Comparison of ENCODE assay signal across 8 mouse cellular contexts in the genomic region with DNA sequence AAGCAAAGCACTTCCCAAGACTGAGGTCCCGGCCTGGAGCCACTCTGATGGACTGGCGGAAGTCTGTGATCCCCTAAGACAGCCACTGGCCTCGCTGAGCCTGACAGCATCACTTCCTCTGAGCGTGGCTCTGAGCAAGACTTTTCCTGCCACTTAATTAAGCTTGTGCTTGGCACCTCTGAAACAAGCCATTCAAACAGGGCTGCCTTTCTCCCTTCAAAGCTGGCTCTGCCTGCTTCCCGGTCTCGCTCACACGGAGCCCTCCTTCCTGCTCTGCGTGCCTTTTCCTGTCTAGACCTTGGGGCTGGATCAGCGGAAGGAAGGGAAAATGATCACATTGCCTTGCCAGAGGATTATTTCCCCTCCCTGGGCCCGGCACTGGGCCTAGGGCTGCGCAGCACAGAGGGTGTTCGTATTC.
A peak's percentile ranks its signal among the peaks of the same experiment; 100 is the strongest.
DNase-seq lines count a peak whose midpoint lies in the region; ATAC-seq lines count a peak whose summit lies in the region.

No protein-coding gene starts in this region.

- peak; percentile 5 for DNase-seq in cerebellum, postnatal 10 days
- DNase-seq in cerebellum, postnatal 14 days, result no peak
- peak; percentile 5 for DNase-seq in adrenal gland, adult 8-10 months
- DNase-seq in limb, embryonic 10.5 days (ENCODE audit: low spot score), result peak; percentile 44
- DNase-seq in gastrocnemius, postnatal 10 days, result no peak
- DNase-seq in cerebellum, adult 18-20 months, result no peak

- 0 out of 4 replicates have a peak, but pooled peaks cover 0 to 4% of the 10 kb centered on the region in 2 experiments for H3K4me1 ChIP-seq in heart, embryonic 14.5 days (ENCODE audit: control insufficient read depth in 2 of 2, insufficient read depth in 2 of 2, low read length in 2 of 2)
- peaks cover 18% of the 10 kb centered on the region for H3K4me1 ChIP-seq in limb, embryonic 10.5 days

- H3K27ac ChIP-seq in heart, embryonic 14.5 days (replicated peaks in 1 of 2; ENCODE audit: control insufficient read depth in 1 of 2, insufficient read depth in 1 of 2, low read depth in 2 of 2, low read length in 2 of 2), result peak overlapping the region in 1 of 2 experiments; percentile 57; a peak in 3 of 4 replicates
- H3K27ac ChIP-seq in limb, embryonic 10.5 days, result peak overlapping the region; percentile 82

- H3K9me3 ChIP-seq in heart, embryonic 14.5 days (ENCODE audit: control insufficient read depth, low read length), result no peaks in the 10 kb centered on the region
- H3K9me3 ChIP-seq in limb, embryonic 10.5 days (replicated peaks), result no peaks in the 10 kb centered on the region

- H3K9ac ChIP-seq in heart, embryonic 14.5 days (ENCODE audit: low read length), result no peak overlapping the region

- no peak overlapping the region for H3K4me2 ChIP-seq in heart, embryonic 14.5 days (ENCODE audit: low read length)

- H3K27me3 ChIP-seq in heart, embryonic 14.5 days (ENCODE audit: control insufficient read depth, insufficient read depth, low read length), result no peaks in the 10 kb centered on the region
- H3K27me3 ChIP-seq in limb, embryonic 10.5 days (ENCODE audit: low read depth, poor library complexity, severe bottlenecking), result no peaks in the 10 kb centered on the region

- H3K36me3 ChIP-seq in heart, embryonic 14.5 days (ENCODE audit: control insufficient read depth, insufficient read depth, low read length), result 0 out of 2 replicates have a peak, but pooled peaks cover 4% of the 10 kb centered on the region
- H3K36me3 ChIP-seq in limb, embryonic 10.5 days, result no peaks in the 10 kb centered on the region

- 48% methylated on average over 12 of the region's 12 CpGs for WGBS in heart, embryonic 14.5 days
- WGBS in limb, embryonic 10.5 days, result 43% methylated on average over 12 of the region's 12 CpGs

- ATAC-seq in heart, embryonic 14.5 days (ENCODE audit: insufficient number of reproducible peaks, insufficient read depth, low FRiP score, low read depth), result peak; percentile 33; the same call in 1 of the 2 replicates
- ATAC-seq in erythroid progenitor cell, adult 5-6 weeks (replicated peaks; ENCODE audit: low FRiP score, poor library complexity, severe bottlenecking), result no peak

- no peak overlapping the region for H3K4me3 ChIP-seq in heart, embryonic 14.5 days (ENCODE audit: control insufficient read depth in 1 of 2, insufficient read depth in 1 of 2, low read depth in 1 of 2, low read length in 2 of 2)
- no peak overlapping the region for H3K4me3 ChIP-seq in limb, embryonic 10.5 days

Comparison
In these comparisons a context has a peak if more than half of its experiments do, and no peak if none do; other contexts are left out.
1. DNase-seq: peak in cerebellum, postnatal 10 days (2 of 2), adrenal gland, adult 8-10 months (single experiment) and limb, embryonic 10.5 days (single experiment); none in cerebellum, postnatal 14 days (0 of 2), gastrocnemius, postnatal 10 days (single experiment) and cerebellum, adult 18-20 months (0 of 2).